Mouse (Mus musculus) left cerebral cortex, adult 11 months (tissue): Measurements from ENCODE around the gene Dnmt3l.
"Not testable (repeated sequence)": the region's sequence is repeated elsewhere in the genome, so short reads cannot be mapped to it uniquely, and the experiment has no call there.

Experiments
- DNase-seq: peaks from one replicate; pipeline ENCODE4 v3.0.0; 2022; ENCODE audit warnings: low spot score

The Dnmt3l gene

GRCm38 (mm10) chr10:78041647-78042046, at the start of gene Dnmt3l:
Gene Dnmt3l (plus strand): TSS chr10:78041947.
- DNase-seq, result no peak

- DNase-seq, result no peak
Observed at GRCm38 (mm10) chr10:77995639-77996038, 46.1 kb upstream of the Dnmt3l start.

GRCm38 (mm10) chr10:78000200-78000599, 41.5 kb upstream of the Dnmt3l start:
- no peak for DNase-seq

DNA sequence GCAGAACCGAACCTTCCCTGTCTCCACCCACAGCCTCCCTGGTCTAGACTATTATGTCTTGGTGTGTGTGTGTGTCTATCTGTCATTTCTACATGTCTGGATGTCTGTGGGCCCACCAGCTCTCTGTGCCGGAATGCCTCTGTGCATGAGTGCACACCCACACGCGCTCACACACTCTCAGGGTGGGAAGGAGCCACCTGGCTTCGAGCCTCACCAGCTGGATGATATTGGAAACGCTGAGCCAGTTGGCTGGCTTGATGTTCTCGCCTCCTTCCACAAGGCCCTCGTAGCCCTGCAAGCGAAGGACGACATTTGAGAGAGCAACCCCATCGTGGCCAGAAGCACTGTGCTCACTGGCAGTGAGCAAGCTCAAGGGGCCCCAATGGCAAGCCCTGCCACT, 40.0 kb upstream of the Dnmt3l start:
- peak; percentile 85 for DNase-seq

DNA sequence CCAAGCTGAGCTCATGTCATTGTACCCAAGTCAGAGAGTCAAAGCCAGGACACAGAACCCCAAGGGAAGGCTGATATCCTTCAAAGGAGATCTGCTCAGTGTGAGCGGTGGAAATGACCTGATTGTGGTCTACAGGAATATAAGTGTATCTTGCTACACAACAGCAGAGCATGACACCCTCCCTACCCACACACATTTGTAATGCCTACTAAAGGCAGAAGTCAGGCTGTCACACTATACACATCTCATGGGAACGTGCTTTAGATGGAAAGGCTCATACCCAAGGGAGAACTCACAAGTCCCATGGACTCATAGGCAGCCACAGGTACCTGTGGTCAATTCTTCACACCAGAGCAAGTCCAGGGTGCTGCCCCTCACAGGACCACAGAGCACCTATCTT, 39.4 kb upstream of the Dnmt3l start:
- no peak for DNase-seq

DNA sequence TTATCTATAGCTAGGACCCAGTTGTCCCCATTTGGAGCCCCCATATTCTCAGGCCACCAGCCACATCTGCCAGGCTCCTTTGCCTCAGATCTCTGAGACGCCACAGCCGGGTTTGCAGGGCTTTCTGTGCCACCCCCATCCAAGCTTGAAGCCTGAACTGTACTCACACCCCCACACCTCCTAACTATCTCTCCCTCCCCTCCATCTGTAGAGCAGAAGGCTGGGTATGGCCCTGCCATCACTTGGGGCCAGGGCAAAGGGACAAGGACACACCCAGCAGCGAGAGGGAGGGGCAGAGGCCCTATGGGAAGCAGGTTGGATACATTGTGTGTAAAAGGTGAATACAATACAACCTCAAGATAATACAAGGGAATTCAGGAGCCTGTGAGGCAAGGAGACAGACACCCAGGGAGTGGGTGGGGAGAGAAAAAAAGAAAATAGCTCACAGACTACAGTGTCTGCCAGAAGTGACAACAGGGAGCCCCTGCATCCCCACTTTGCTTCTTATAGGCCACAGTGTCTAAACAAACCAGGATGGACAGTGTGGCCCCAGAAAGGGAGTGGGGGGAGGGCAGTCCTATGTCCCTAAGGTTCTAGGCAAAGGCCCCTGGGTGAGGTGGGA, 37.2 kb upstream of the Dnmt3l start:
- no peak for DNase-seq

GRCm38 (mm10) chr10:78005791-78006438, 35.8 kb upstream of the Dnmt3l start:
- DNase-seq, result no peak

- DNase-seq, result no peak
Observed at GRCm38 (mm10) chr10:78007203-78007602, 34.5 kb upstream of the Dnmt3l start.

- DNase-seq, result no peak
Observed at GRCm38 (mm10) chr10:78008169-78008568, 33.6 kb upstream of the Dnmt3l start.

DNA sequence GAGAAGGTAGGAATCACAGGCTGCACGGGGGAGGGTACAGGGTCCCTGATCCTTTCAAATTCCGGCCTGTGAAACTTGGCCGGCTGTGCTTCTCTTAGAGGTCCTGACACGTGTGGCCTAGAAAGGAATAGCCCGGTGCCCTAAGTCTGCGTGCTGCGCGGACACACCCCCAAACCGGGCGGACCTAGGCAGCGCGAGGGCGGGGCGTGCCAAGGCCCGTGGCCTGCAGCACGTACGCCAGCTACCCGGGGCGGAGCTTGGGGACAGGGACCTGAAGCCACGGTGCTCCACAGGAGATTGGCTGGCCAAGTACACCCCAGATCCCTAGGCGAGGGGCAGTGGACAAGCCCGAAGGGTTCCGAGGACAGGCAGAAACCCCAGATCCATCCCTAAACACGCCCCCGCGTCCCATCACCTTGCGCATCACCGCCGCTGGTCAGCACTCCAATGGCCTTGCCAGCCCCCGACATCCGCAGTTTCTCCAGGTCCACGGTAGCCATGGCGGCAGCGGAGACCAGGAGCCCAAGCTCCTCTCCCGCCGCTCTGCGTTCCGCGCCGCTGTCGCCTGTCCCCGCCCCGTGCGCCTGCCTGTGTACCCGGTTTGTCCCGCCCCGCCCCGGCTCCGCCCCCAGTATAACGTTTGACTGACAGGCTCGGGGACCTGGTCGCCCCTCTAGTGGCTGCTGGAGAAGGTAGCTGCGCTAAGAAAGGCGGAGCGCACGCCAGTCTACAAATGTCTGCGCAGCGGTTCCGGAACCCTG, 32.4 kb upstream of the Dnmt3l start:
- DNase-seq, result peak; percentile 89

GRCm38 (mm10) chr10:78009945-78010293, 31.8 kb upstream of the Dnmt3l start, which contains the start of gene Pfkl:
Gene Pfkl (minus strand): TSS chr10:78010083.
- no peak for DNase-seq

- no peak for DNase-seq
Observed at GRCm38 (mm10) chr10:78010335-78010734, 31.4 kb upstream of the Dnmt3l start.

DNA sequence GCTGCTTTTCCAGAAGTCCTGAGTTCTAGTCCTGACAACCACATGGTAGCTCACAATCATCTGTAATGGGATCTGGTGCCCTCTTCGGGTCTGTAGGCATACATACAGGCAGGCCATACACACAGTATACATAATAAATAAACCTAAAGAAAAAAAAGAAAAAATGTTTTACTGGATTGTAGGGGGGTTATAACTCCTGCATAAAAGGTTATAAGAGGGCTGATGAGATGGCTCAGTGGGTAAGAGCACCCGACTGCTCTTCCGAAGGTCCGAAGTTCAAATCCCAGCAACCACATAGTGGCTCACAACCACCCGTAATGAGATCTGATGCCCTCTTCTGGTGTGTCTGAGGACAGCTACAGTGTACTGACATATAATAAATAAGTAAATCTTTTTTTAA, 30.6 kb upstream of the Dnmt3l start:
- not testable (repeated sequence) for DNase-seq

GRCm38 (mm10) chr10:78012661-78013495, 28.9 kb upstream of the Dnmt3l start:
- DNase-seq, result no peak

- no peak for DNase-seq
Observed at GRCm38 (mm10) chr10:78015489-78015888, 26.3 kb upstream of the Dnmt3l start.

- no peak for DNase-seq
Observed at GRCm38 (mm10) chr10:78016366-78016765, 25.4 kb upstream of the Dnmt3l start.

- no peak for DNase-seq
Observed at GRCm38 (mm10) chr10:78018797-78019203, 22.9 kb upstream of the Dnmt3l start.

GRCm38 (mm10) chr10:78019291-78019690, 22.5 kb upstream of the Dnmt3l start:
- DNase-seq, result no peak

GRCm38 (mm10) chr10:78019984-78020383, 21.8 kb upstream of the Dnmt3l start:
- DNase-seq, result not testable (repeated sequence)

DNA sequence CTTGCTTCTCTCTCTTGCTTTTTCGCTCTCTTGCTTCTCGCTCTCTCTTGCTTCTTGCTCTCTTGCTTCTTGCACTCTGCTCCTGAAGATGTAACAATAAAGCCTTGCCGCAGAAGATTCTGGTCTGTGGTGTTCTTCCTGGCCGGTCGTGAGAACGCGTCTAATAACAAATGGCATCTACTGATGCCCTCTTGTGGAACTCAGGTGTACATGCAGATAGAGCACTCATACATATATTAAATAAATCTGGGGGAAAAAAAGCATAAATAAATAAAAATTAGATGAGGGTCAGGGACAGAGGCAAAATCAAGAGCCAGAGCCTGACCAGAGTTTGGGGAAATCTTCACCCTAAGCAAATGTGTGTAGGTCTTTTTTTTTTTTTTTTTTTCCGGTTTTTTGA, 16.3 kb upstream of the Dnmt3l start:
- not testable (repeated sequence) for DNase-seq

DNA sequence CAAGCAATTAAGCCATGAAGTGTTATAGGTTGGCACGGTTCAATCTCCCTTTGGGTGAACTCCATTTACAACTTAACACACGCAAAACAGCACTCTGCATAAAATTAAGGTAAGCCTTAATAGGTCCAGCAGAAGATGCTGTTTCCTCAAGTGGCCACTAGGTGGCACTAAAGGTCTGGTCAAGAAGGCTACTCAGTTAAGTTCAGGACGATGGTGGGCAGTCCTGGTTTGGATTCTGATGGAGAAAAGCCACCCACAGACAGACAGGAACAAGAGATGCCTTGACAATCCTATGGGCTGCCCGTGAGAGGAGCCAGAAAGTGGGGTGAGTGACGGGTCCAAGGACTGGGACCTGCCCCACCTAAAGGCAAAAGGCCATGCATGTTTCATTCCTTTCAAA, 13.6 kb upstream of the Dnmt3l start:
- peak; percentile 43 for DNase-seq

- DNase-seq, result no peak
Observed at GRCm38 (mm10) chr10:78029080-78029479, 12.7 kb upstream of the Dnmt3l start.
